Mouse (Mus musculus) forebrain, embryonic 15.5 days (tissue): ENCODE data around the gene Mthfd1l. TPM values are rescaled to one million over a fixed set of nuclear protein-coding genes. Genes with fewer than 3 reads are reported as not detected.

Experiments
- ATAC-seq: fragments of 200-750 bp; cut with Nextera tagmentation; replicated peaks from 2 replicates; pipeline ENCODE4 v1.8.0; 2017; ENCODE audit warnings: mild to moderate bottlenecking, moderate TSS enrichment, moderate library complexity
- H3K27ac ChIP-seq: fragments of 300-500 bp; sonication (generic); replicated peaks from 2 replicates; pipeline ENCODE4 v1.5.1; 2015; ENCODE audit warnings: mild to moderate bottlenecking, inconsistent platforms
- H3K27me3 ChIP-seq: fragments of 300-500 bp; sonication (generic); 2 replicates; pipeline ENCODE4 v1.6.1; 2015; ENCODE audit warnings: inconsistent platforms
- H3K36me3 ChIP-seq: fragments of 300-500 bp; sonication (generic); 2 replicates; pipeline ENCODE4 v1.6.1; 2015; ENCODE audit warnings: mild to moderate bottlenecking, inconsistent platforms
- H3K4me1 ChIP-seq: fragments of 300-500 bp; sonication (generic); 2 replicates; pipeline ENCODE4 v1.6.1; 2015; ENCODE audit warnings: inconsistent platforms
- H3K4me2 ChIP-seq: fragments of 300-500 bp; sonication (generic); replicated peaks from 2 replicates; pipeline ENCODE4 v1.6.1; 2015; ENCODE audit warnings: mild to moderate bottlenecking, inconsistent platforms
- H3K4me3 ChIP-seq: fragments of 300-500 bp; sonication (generic); 2 replicates; pipeline ENCODE4 v1.5.1; 2015; ENCODE audit warnings: mild to moderate bottlenecking, inconsistent platforms
- H3K9ac ChIP-seq: fragments of 300-500 bp; sonication (generic); replicated peaks from 2 replicates; pipeline ENCODE4 v1.6.1; 2015; ENCODE audit warnings: mild to moderate bottlenecking, inconsistent platforms
- H3K9me3 ChIP-seq: fragments of 300-500 bp; sonication (generic); 2 replicates; pipeline ENCODE4 v1.6.1; 2016; ENCODE audit warnings: inconsistent platforms
- WGBS: fragments of 180-500 bp; shearing (Covaris S2); methylation state at CpG from one replicate; pipeline ENCODE4 v1.1.7; 2015; ENCODE audit warnings: mixed read lengths; 5-methylcytosine and 5-hydroxymethylcytosine counted together
- polyA plus RNA-seq: library from polyadenylated mRNA; unstranded; fragments of >200 nt; fragmentation: Nextera tagmentation; extraction: Ambion mirVana; gene quantifications from 2 replicates; pipeline ENCODE4 v1.2.1, GENCODE M21; 2015

Mthfd1l gene
- polyA plus RNA-seq, 1 experiment from 2014 or later: 3.6 TPM

GRCm38 (mm10) chr10:3980231-3980630 lies 7.3 kb downstream of the Mthfd1l start:
- no peak for ATAC-seq
- no peaks in the 10 kb centered on the region for H3K4me1 ChIP-seq
- no peak overlapping the region for H3K9ac ChIP-seq
- H3K9me3 ChIP-seq: no peaks in the 10 kb centered on the region
- 74% methylated on average over 4 of the region's 4 CpGs for WGBS
- no peak overlapping the region for H3K4me3 ChIP-seq
- H3K4me2 ChIP-seq: no peak overlapping the region
- no peaks in the 10 kb centered on the region for H3K36me3 ChIP-seq
- no peaks in the 10 kb centered on the region for H3K27me3 ChIP-seq
- no peak overlapping the region for H3K27ac ChIP-seq

GRCm38 (mm10) chr10:3990295-3990883 lies 17.5 kb downstream of the Mthfd1l start:
- Histone ChIP-seq H3K4me1 (no peaks in the 10 kb centered on the region), H3K9me3 (no peaks in the 10 kb centered on the region), H3K4me3 (no peak overlapping the region), H3K27ac (no peak overlapping the region), H3K9ac (no peak overlapping the region), H3K36me3 (no peaks in the 10 kb centered on the region), H3K4me2 (no peak overlapping the region), H3K27me3 (no peaks in the 10 kb centered on the region)
- ATAC-seq: peak; percentile 58; the same call in 1 of the 2 replicates
- WGBS: 82% methylated on average over 6 of the region's 6 CpGs

GRCm38 (mm10) chr10:3993365-3994102 lies 20.6 kb downstream of the Mthfd1l start:
- H3K4me1 ChIP-seq: no peaks in the 10 kb centered on the region
- no peak overlapping the region for H3K4me3 ChIP-seq
- no peak for ATAC-seq
- H3K36me3 ChIP-seq: no peaks in the 10 kb centered on the region
- H3K9me3 ChIP-seq: no peaks in the 10 kb centered on the region
- WGBS: 89% methylated on average over 8 of the region's 8 CpGs
- H3K4me2 ChIP-seq: no peak overlapping the region
- H3K27ac ChIP-seq: no peak overlapping the region
- H3K27me3 ChIP-seq: no peaks in the 10 kb centered on the region
- H3K9ac ChIP-seq: no peak overlapping the region

- Histone ChIP-seq H3K27me3 (no peaks in the 10 kb centered on the region), H3K4me3 (no peak overlapping the region), H3K27ac (no peak overlapping the region), H3K9ac (no peak overlapping the region), H3K4me2 (no peak overlapping the region), H3K9me3 (no peaks in the 10 kb centered on the region), H3K4me1 (no peaks in the 10 kb centered on the region), H3K36me3 (no peaks in the 10 kb centered on the region)
- no peak for ATAC-seq
- WGBS: 82% methylated on average over 4 of the region's 4 CpGs
Observed at GRCm38 (mm10) chr10:3995277-3995676, 22.4 kb downstream of the Mthfd1l start.

GRCm38 (mm10) chr10:3996170-3996876 lies 23.4 kb downstream of the Mthfd1l start:
- H3K27me3 ChIP-seq: no peaks in the 10 kb centered on the region
- no peak overlapping the region for H3K27ac ChIP-seq
- peak; percentile 85 for ATAC-seq
- no peaks in the 10 kb centered on the region for H3K9me3 ChIP-seq
- WGBS: 53% methylated on average over 15 of the region's 15 CpGs
- H3K4me3 ChIP-seq: no peak overlapping the region
- no peak overlapping the region for H3K9ac ChIP-seq
- H3K36me3 ChIP-seq: no peaks in the 10 kb centered on the region
- H3K4me2 ChIP-seq: no peak overlapping the region
- no peaks in the 10 kb centered on the region for H3K4me1 ChIP-seq

GRCm38 (mm10) chr10:3997851-3998426 lies 25.0 kb downstream of the Mthfd1l start:
- Histone ChIP-seq H3K27ac (no peak overlapping the region), H3K9ac (no peak overlapping the region), H3K4me1 (0 out of 2 replicates have a peak, but pooled peaks cover 3% of the 10 kb centered on the region), H3K27me3 (no peaks in the 10 kb centered on the region), H3K9me3 (no peaks in the 10 kb centered on the region), H3K4me2 (no peak overlapping the region), H3K36me3 (no peaks in the 10 kb centered on the region), H3K4me3 (no peak overlapping the region)
- 95% methylated on average over 7 of the region's 7 CpGs for WGBS
- ATAC-seq: no peak

GRCm38 (mm10) chr10:4002711-4003110 lies 29.8 kb downstream of the Mthfd1l start:
- no peak overlapping the region for H3K4me3 ChIP-seq

GRCm38 (mm10) chr10:4005191-4005590 lies 32.3 kb downstream of the Mthfd1l start:
- 89% methylated on average over 7 of the region's 7 CpGs for WGBS
- no peak overlapping the region for H3K27ac ChIP-seq

More at GRCm38 (mm10) chr10:4002711-4003110, 29.8 kb downstream of the Mthfd1l start:
- no peak overlapping the region for H3K9ac ChIP-seq
- H3K36me3 ChIP-seq: no peaks in the 10 kb centered on the region
- no peak overlapping the region for H3K27ac ChIP-seq
- H3K27me3 ChIP-seq: no peaks in the 10 kb centered on the region
- 73% methylated on average over 5 of the region's 5 CpGs for WGBS
- H3K4me1 ChIP-seq: 0 out of 2 replicates have a peak, but pooled peaks cover 3% of the 10 kb centered on the region
- no peaks in the 10 kb centered on the region for H3K9me3 ChIP-seq
- peak; percentile 42 for ATAC-seq
- no peak overlapping the region for H3K4me2 ChIP-seq

GRCm38 (mm10) chr10:4006296-4007015 lies 33.5 kb downstream of the Mthfd1l start:
- no peak overlapping the region for H3K4me3 ChIP-seq
- no peak for ATAC-seq
- H3K9ac ChIP-seq: no peak overlapping the region
- no peak overlapping the region for H3K4me2 ChIP-seq
- H3K4me1 ChIP-seq: 0 out of 2 replicates have a peak, but pooled peaks cover 3% of the 10 kb centered on the region
- H3K36me3 ChIP-seq: no peaks in the 10 kb centered on the region
- no peaks in the 10 kb centered on the region for H3K9me3 ChIP-seq
- 66% methylated on average over 7 of the region's 7 CpGs for WGBS
- H3K27ac ChIP-seq: peak overlapping the region; percentile 38; the same call in 1 of the 2 replicates
- H3K27me3 ChIP-seq: no peaks in the 10 kb centered on the region

More at GRCm38 (mm10) chr10:4005191-4005590, 32.3 kb downstream of the Mthfd1l start:
- Histone ChIP-seq H3K27me3 (no peaks in the 10 kb centered on the region), H3K4me3 (no peak overlapping the region), H3K9me3 (no peaks in the 10 kb centered on the region), H3K4me2 (no peak overlapping the region), H3K4me1 (0 out of 2 replicates have a peak, but pooled peaks cover 3% of the 10 kb centered on the region), H3K36me3 (no peaks in the 10 kb centered on the region), H3K9ac (no peak overlapping the region)
- no peak for ATAC-seq

GRCm38 (mm10) chr10:4022628-4023303 lies 49.8 kb downstream of the Mthfd1l start:
- H3K36me3 ChIP-seq: no peaks in the 10 kb centered on the region
- H3K4me2 ChIP-seq: no peak overlapping the region
- H3K9me3 ChIP-seq: no peaks in the 10 kb centered on the region
- H3K4me1 ChIP-seq: no peaks in the 10 kb centered on the region
- H3K9ac ChIP-seq: no peak overlapping the region
- H3K27me3 ChIP-seq: no peaks in the 10 kb centered on the region
- 82% methylated on average over 14 of the region's 14 CpGs for WGBS
- H3K4me3 ChIP-seq: no peak overlapping the region
- no peak overlapping the region for H3K27ac ChIP-seq
- no peak for ATAC-seq

- no peaks in the 10 kb centered on the region for H3K4me1 ChIP-seq
- 87% methylated on average over 4 of the region's 4 CpGs for WGBS
- H3K27ac ChIP-seq: no peak overlapping the region
Observed at GRCm38 (mm10) chr10:4026616-4027015, 53.7 kb downstream of the Mthfd1l start.

More at GRCm38 (mm10) chr10:4026616-4027015, 53.7 kb downstream of the Mthfd1l start:
- Histone ChIP-seq H3K9me3 (no peaks in the 10 kb centered on the region), H3K4me3 (no peak overlapping the region), H3K36me3 (no peaks in the 10 kb centered on the region), H3K9ac (no peak overlapping the region), H3K4me2 (no peak overlapping the region), H3K27me3 (no peaks in the 10 kb centered on the region)
- ATAC-seq: no peak
